Mouse (Mus musculus) kidney, postnatal 0 days (tissue): ENCODE data around the gene Als2cr12. TPM values are rescaled to one million over a fixed set of nuclear protein-coding genes. Genes with fewer than 3 reads are reported as not detected.
"Not testable (repeated sequence)": the region's sequence is repeated elsewhere in the genome, so short reads cannot be mapped to it uniquely, and the experiment has no call there.

ENCODE experiments used
- ATAC-seq: fragments of 200-750 bp; cut with Nextera tagmentation; replicated peaks from 2 replicates; pipeline ENCODE4 v1.8.0; 2017; ENCODE audit warnings: low read depth, moderate number of reproducible peaks, moderate TSS enrichment, moderate library complexity; ENCODE audit not compliant: low FRiP score
- DNase-seq: peaks from one replicate; pipeline ENCODE4 v3.0.0-alpha.2; 2016; ENCODE audit warnings: low spot score
- H3K27ac ChIP-seq: fragments of 300-500 bp; sonication (generic); 2 replicates; pipeline ENCODE4 v1.5.1; 2014; ENCODE audit warnings: mild to moderate bottlenecking
- H3K27me3 ChIP-seq: fragments of 300-500 bp; sonication (generic); 2 replicates; pipeline ENCODE4 v1.6.1; 2014; ENCODE audit warnings: low read length, mixed read lengths; ENCODE audit not compliant: insufficient read depth
- H3K36me3 ChIP-seq: fragments of 300-500 bp; sonication (generic); 2 replicates; pipeline ENCODE4 v1.6.1; 2014; ENCODE audit warnings: low read length, mixed read lengths; ENCODE audit not compliant: insufficient read depth
- H3K4me1 ChIP-seq: fragments of 300-500 bp; sonication (generic); replicated peaks from 2 replicates; pipeline ENCODE4 v1.6.1; 2014; ENCODE audit warnings: antibody characterized with exemption, low read length, mixed read lengths; ENCODE audit not compliant: insufficient read depth
- H3K4me2 ChIP-seq: fragments of 300-500 bp; sonication (generic); 2 replicates; pipeline ENCODE4 v1.6.1; 2014; ENCODE audit warnings: mild to moderate bottlenecking, low read length, moderate library complexity, mixed read lengths
- H3K4me3 ChIP-seq: fragments of 300-500 bp; sonication (generic); replicated peaks from 2 replicates; pipeline ENCODE4 v1.5.1; 2014; ENCODE audit warnings: low read depth, low read length
- H3K9ac ChIP-seq: fragments of 300-500 bp; sonication (generic); 2 replicates; pipeline ENCODE4 v1.6.1; 2014; ENCODE audit warnings: low read depth, low read length
- H3K9me3 ChIP-seq: fragments of 300-500 bp; sonication (generic); replicated peaks from 2 replicates; pipeline ENCODE4 v1.6.1; 2016; ENCODE audit warnings: low read length, inconsistent platforms, mixed read lengths
- CTCF ChIP-seq: IDR thresholded peaks from 2 replicates; pipeline ENCODE4 v1.5.1; 2016; ENCODE audit warnings: antibody characterized with exemption, low read depth, mild to moderate bottlenecking, moderate library complexity
- WGBS: fragments of 180-500 bp; shearing (Covaris S2); extraction: QIAGEN DNeasy Blood & Tissue Kit; methylation state at CpG from one replicate; pipeline ENCODE4 v1.1.7; 2014; 5-methylcytosine and 5-hydroxymethylcytosine counted together
- polyA plus RNA-seq: library from polyadenylated mRNA; unstranded; fragments of >200 nt; fragmentation: Nextera tagmentation; extraction: Ambion mirVana; gene quantifications from 2 replicates; pipeline ENCODE4 v1.2.1, GENCODE M21; 2015

Als2cr12 gene
- polyA plus RNA-seq, 1 experiment from 2014 or later: 0.92 TPM

DNA sequence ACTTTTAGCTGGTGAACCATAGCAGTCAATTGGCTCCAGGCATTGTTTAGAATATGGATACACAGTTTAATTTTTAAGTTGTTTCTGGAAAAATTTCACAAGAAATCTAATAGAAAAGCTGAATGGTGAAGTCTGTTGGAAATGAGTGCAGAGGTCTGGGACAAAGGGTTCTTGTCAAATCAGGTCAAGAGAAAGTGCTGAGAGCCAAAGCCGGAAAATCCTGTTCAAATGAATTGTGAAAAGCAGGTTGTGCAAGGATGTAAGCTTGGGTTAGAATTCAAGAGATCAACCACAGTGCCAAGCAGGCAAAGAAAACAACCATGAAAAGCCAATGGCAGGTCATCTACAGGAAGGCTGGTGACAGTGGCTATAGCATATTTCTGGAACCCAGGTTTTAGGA is 85.6 kb downstream of the Als2cr12 start:
- TF ChIP-seq CTCF: no peak
- Histone ChIP-seq H3K9ac (no peak overlapping the region), H3K27me3 (no peaks in the 10 kb centered on the region), H3K9me3 (no peaks in the 10 kb centered on the region), H3K4me1 (no peaks in the 10 kb centered on the region), H3K4me3 (no peak overlapping the region), H3K36me3 (no peaks in the 10 kb centered on the region), H3K4me2 (no peak overlapping the region), H3K27ac (no peak overlapping the region)
- DNase-seq (no peak), ATAC-seq (no peak)
- 86% methylated on average over 1 of the region's 1 CpGs for WGBS

DNA sequence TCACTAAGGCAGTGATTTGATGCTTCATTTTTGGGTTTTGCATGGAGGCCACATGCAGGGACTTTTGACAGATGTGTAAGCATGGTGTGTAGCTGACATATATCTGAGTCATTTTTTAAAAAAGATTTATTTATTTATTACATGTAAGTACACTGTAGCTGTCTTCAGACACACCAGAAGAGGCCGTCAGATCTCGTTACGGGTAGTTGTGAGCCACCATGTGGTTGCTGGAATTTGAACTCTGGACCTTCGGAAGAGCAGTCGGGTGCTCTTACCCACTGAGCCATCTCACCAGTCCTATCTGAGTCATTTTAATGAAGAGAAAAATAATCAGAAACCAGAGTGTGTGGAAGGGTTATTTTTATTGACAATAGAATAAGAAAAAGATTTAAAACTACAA is 86.2 kb downstream of the Als2cr12 start:
- H3K27me3 ChIP-seq, H3K4me2 ChIP-seq, H3K9ac ChIP-seq, H3K4me3 ChIP-seq, H3K36me3 ChIP-seq, H3K9me3 ChIP-seq, ATAC-seq, DNase-seq, H3K4me1 ChIP-seq, H3K27ac ChIP-seq: not testable (repeated sequence)
- 81% methylated on average over 5 of the region's 5 CpGs for WGBS

DNA sequence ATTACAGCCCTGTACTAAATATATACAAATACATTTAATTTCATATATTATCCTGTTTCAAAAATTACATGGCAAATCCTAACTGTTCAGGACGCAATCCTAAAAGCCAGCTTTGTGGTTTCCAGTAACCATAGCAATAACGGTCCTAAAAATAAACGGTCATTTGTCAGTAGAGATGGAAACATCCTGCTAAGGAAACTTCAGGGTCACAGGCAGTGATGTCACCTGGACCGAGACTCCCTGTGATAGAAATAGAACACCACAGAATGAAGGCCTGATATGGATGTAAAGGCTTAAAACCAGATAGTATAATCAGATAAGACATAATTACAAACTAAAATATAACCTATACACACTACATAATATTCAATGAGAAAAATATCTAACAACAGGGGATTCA is 92.1 kb downstream of the Als2cr12 start:
- ATAC-seq (no peak), DNase-seq (peak; percentile 24)
- Histone ChIP-seq H3K4me3 (no peak overlapping the region), H3K36me3 (no peaks in the 10 kb centered on the region), H3K27me3 (no peaks in the 10 kb centered on the region), H3K9ac (no peak overlapping the region), H3K4me1 (no peaks in the 10 kb centered on the region), H3K9me3 (no peaks in the 10 kb centered on the region), H3K4me2 (no peak overlapping the region), H3K27ac (no peak overlapping the region)
- 59% methylated on average over 4 of the region's 4 CpGs for WGBS
- TF ChIP-seq CTCF: no peak

DNA sequence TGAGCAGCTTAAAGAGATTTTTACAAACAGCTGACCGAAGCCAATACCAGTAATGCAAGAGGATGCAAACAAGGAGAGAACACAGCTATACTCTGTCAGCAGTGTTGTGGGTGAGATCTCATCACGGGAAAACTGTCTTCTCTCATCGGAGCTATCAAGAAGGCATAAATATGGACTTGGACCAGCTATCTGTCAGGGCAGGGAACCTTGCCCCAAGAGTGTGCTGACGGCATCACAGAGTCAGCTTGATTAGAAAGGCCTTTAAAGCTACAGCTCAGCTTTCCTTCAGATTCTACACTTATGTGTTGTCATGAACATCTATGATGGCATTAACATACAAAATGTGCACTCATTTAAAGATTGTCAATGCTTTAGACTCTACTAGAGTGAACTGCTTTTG is 93.1 kb downstream of the Als2cr12 start:
- ATAC-seq (no peak), DNase-seq (no peak)
- Histone ChIP-seq H3K36me3 (no peaks in the 10 kb centered on the region), H3K4me2 (no peak overlapping the region), H3K4me1 (no peaks in the 10 kb centered on the region), H3K9ac (no peak overlapping the region), H3K4me3 (no peak overlapping the region), H3K9me3 (no peaks in the 10 kb centered on the region), H3K27me3 (no peaks in the 10 kb centered on the region), H3K27ac (no peak overlapping the region)
- no peak for TF ChIP-seq CTCF
- 79% methylated on average over 4 of the region's 4 CpGs for WGBS

Other genes with a start within 250 kb of the Als2cr12 start
- 23.4 and 23.9 TPM in 2 replicates for gene Orc2, start 190.9 kb downstream of the Als2cr12 start, polyA plus RNA-seq
- 7.5 and 8.0 TPM in 2 replicates for gene Fam126b, start 109.7 kb downstream of the Als2cr12 start, polyA plus RNA-seq
- gene Ndufb3, start 109.6 kb downstream of the Als2cr12 start, polyA plus RNA-seq: 264 and 295 TPM in 2 replicates
- gene Cflar, start 15.5 kb upstream of the Als2cr12 start, polyA plus RNA-seq: 62.1 and 66.4 TPM in 2 replicates
- gene Casp8, start 99.4 kb upstream of the Als2cr12 start, polyA plus RNA-seq: 28.0 and 31.3 TPM in 2 replicates